Mouse (Mus musculus) heart, adult 2 months (tissue): Measurements from ENCODE around the gene Usp7.
A peak's percentile ranks its signal among the peaks of the same experiment; 100 is the strongest.

Source experiments
- CTCF ChIP-seq: fragments of 200-600 bp; IDR thresholded peaks from 2 replicates; pipeline ENCODE4 v1.8.1; 2022; ENCODE audit warnings: antibody characterized with exemption, mild to moderate bottlenecking, moderate library complexity
- POLR2A ChIP-seq: fragments of 200-500 bp; IDR thresholded peaks from 2 replicates; pipeline ENCODE4 v1.6.1; 2011; ENCODE audit warnings: mild to moderate bottlenecking, low read depth, low read length, control low read depth; ENCODE audit not compliant: insufficient read depth

GRCm38 (mm10) chr16:8667261-8667660, 124.8 kb downstream of the Usp7 start:
- no peak for TF ChIP-seq CTCF
- TF ChIP-seq POLR2A, result peak; percentile 51; the same call in 1 of the 2 replicates
